Mouse (Mus musculus) frontal cortex, postnatal 25 days (tissue): ENCODE measurements around the gene Slc35c2.

ENCODE experiments used
- DNase-seq, 2 experiments: peaks; one replicate each; pipeline ENCODE4 v3.0.0; 2022; ENCODE audit warnings: low spot score in 2 of 2

Slc35c2 gene

DNA sequence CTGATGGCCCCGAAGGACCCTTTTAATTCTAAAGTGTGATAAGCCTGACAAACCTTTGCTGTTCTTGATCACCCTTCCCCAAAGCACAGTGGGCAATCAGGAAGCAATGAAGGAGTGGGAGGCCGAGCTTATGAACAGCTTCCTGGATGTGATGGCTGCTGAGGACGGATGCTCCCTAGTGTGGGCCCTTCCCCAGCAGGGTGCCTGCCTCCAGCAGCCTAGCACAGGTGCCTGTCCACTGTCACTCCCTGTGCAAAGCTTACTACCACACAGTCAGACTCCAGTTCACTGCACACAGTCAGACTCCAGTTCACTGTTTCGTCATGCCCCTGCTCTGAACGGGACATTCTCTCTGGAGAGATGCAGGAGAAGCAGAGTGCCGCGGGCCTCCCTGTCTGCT, 24.7 kb upstream of the Slc35c2 start:
- no peak for DNase-seq

DNA sequence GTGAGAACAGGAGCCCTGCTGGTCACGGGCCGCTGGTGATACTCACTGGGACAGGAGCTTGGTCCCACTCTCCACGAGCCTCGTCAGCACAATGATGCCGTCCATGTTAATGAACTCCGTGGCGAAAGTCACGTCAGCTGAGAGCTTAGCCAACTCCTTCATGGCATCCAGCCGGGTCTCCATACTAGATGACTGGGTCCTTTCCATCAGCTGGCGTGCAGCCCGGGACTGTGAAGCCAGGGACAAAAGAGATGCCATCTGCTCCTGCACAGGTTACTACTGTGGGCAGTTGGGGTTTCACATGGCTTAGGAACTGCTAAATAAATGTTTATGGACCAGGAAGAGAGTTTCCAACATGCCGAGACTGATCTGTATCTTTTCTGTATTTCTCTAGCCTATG, 23.9 kb upstream of the Slc35c2 start:
- no peak for DNase-seq

DNA sequence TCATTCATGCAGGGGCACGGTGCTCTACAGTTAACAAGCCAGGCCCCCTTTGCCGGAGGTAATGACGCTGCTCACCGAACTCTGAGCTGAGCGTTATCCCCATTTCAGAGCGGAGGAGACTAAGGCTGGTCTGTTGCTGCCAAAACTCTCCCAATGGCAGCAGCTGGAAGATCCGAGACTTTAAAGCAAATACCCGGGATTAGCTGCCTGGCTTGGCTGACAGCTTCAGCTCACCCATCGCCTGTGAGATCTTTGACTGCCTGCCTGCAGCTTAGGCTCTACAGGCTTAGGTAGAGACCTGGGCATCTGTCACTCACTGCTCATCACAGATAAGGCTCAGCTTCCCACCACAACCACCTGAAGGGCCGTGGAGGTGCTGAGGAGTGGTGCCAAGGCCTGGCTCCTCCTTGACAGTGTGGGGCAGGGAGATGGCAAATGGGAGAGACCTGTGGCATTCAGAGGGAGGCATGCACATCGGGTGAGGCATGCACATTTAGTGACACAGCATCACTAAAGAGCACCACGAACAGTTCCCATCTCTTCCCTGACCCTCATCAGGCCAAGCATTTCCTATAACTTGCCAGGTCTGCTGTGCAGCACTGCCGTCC, 23.3 kb upstream of the Slc35c2 start:
- DNase-seq = no peak

DNA sequence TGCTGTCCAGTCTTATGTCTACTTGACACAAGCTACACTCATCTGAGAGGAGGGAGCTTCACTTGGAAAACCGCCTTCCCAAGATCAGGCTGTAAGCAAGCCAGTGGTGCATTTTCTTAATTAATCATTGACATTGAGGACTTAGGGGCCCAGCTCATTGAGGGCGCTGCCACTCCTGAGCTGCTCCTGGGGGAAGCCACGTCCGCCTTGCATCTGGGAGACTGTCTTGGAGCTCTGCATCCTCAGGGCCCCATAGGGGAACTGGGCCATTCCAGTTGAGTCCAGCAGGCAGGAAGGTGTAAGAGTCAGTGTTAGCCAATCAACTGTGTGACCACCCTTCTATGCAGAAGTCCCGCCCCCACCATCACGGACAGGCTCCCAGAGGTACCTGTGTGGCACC, 20.1 kb upstream of the Slc35c2 start:
- no peak for DNase-seq

DNA sequence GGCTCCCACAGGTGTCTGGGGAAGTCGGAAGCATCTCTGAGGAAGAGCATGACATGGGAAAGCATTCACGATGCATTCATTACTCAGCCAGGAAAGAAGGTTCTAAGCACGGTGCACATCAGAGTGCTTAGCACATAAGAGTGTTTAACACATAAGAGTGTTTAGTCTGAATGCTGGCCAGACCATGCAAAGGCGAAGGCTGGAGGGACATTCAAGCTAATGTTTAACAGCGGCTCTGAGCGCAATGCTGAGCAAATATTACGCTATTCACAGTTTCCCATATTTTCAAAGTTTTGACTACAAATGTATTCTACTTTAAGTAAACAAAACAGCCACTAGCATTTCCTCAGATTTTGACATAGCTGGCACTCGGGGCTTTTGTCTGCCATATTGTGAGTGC, 17.8 kb upstream of the Slc35c2 start:
- no peak for DNase-seq

DNA sequence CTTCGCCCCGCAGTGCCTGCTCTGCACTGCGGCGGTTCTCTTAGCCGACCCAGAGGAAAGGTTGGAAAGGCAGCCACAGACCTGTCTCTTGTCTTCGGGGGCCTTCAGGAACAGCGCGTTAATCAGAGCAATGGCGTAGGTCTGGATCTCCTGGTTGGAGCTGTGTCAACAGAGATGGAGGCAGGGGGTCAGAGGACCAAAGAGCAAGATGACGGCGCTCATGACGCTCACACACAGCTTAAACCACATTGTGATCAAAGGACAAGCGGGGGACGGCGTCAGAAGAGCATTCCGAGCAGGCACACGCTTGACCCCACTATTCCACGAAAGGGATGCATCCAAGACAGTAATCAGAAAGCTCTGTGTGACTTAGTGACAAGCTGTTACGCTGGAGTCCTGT, 17.1 kb upstream of the Slc35c2 start:
- DNase-seq = no peak

DNA sequence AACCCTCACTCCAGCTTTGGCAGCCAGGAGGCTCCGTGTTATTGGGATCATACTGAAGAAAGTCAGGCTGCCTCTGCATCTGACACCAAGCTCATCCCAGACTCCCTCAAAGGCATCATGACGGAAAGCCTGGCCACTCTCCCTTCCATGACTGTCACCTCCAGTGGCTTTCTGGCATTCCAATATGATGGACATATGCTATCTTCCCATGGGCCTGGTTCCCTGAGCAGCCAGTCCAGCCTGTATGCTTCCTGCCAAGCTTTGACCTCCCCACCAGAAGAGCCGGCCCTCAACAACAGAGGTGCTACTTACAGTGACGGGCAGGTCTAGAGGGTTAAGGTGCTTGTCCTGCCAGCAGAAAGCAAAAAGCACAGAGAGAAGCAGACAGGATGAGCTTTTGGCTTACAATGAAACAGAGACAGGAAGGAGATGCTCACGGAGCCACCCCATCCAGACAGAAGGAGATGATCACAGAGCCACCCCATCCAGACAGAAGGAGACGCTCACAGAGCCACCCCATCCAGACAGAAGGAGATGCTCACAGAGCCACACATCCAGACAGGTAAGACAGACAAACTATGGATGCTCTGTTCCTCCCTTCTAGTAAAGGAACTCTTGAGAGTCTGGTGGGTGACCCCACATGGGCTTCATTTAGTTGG, 15.8 kb upstream of the Slc35c2 start:
- no peak for DNase-seq

DNA sequence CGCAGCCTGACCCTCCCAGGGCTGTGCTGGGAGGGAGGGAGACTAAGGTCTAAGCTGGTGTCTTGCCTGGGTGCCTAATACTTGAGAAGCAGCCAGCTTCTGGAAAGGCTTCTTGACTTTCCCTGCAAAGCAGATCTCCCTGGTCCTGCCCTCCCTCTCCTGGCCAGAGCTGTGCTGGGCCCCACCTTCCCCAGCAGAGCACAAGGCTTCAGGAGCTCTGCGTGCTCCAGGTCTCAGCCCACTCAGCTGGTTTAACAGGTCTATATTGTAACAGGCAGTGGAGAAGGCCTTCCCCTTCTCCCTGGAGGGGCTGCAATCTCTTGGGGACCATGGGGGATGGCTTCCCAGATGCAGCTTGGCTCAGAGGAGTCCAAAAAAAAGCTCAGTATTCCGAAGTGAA, 13.7 kb upstream of the Slc35c2 start:
- no peak for DNase-seq

DNA sequence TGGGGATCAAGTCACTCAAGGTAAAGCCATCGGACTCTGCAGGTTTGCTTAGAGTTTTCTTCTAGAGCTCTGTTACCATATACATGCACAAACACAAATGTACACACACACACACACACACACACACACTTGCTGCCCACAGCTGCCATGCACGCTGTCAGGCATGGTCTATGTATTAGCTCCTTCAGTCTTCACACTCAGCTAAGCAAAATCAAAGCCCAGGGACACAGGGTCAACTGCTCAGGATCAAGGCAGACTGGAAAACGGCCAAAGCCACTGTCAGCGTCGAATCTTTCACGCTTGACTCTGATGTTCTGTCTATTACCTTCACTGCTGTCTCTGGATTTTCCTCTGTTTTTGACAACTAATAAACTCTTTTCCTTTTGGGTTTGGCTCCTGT, 13.2 kb upstream of the Slc35c2 start:
- no peak for DNase-seq

DNA sequence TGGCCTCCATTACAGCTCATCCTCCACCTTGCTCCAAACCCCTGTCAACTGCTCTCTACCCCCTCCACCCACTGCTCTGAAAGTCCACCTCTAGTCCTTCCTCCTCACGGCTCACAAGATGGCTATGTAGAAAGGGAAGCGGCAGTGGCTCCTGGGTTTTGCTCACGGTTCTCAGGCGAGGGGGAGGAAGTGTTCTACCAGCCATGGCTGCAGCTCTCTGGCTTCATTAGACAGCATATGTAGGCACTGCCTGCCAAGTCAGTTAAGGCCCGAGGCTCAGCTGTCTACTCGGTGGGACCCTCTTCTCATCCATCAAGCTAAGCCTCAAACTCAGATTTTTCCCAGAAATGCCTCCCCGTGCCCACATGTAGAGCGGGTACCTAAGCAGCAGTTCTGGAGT, 12.8 kb upstream of the Slc35c2 start:
- peak in 1 of 2 experiments; percentile 5 for DNase-seq

DNA sequence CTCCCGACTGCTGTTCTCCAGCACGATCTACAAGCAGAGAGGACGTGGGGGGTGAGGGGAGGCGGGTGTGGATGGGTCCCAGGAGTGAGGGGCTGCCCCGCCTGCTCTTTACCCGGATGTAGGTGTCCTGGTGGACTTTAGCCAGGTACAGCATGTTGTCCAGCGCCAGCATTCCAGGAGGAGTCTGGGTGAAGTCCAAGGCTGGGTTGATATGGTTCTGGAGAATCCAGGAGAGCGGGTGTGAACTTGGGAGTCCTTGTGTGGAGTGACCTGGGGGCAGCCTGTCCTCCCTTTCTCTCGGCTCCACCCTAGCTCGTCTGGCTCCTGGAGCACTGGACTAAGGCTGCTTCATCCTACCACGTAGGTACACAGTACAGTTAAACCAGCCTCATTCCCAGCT, 9.8 kb upstream of the Slc35c2 start:
- no peak for DNase-seq

DNA sequence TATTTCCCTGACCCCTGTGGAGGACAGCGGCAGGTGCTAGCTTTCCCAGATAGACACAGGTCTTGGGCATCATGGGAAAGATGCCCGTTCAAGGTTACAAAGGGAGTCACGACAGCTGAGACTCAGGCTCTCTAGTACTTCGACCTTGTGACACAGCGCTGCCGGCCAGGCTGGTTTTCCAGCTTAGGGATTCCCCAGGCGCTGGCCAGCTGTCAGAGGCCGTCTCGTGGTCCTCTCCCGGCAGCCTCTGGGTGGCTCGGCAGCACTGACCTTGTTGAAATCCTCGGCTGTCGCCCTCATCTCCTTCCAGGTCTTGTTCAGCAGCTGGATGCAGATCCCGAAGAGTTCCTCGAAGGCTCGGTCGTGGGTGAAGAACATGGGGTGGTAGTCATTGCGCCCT, 8.9 kb upstream of the Slc35c2 start:
- DNase-seq = no peak

DNA sequence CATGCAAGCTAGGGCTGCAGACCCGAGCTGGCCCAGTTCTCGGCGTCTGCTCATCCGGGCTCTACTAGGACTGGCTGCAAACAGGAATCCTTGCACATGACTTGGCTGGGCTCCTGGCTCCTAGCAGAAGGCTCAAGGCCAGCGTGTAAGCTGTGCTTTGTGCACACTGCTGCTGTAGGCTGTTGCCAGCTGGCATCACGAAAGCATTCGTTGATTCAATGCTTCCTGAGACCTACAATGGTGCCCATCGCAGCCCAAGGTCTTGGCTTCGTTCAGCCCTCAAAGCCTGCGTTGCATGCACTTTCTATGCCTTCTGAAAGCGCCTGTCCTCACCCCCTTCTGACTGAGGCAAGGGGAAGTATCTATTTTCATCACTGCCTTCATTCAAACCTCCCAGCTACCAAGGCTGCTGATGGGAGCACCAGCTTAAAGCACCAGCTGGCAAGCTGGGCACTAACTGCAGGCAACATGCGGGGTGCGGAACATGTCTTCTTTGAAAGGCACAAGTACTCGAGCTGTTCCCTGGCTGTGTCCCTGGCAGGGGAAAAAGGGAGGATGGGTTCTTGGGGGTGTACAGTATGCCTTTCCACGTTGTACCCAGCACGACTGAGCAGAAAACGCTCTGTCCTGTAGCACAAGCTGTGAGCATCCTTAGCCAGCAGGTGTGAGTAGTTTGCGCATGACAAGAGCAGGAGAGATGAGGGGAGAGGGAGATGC, 804 bp upstream of the Slc35c2 start:
- DNase-seq = peak; percentile 72 to 73

DNA sequence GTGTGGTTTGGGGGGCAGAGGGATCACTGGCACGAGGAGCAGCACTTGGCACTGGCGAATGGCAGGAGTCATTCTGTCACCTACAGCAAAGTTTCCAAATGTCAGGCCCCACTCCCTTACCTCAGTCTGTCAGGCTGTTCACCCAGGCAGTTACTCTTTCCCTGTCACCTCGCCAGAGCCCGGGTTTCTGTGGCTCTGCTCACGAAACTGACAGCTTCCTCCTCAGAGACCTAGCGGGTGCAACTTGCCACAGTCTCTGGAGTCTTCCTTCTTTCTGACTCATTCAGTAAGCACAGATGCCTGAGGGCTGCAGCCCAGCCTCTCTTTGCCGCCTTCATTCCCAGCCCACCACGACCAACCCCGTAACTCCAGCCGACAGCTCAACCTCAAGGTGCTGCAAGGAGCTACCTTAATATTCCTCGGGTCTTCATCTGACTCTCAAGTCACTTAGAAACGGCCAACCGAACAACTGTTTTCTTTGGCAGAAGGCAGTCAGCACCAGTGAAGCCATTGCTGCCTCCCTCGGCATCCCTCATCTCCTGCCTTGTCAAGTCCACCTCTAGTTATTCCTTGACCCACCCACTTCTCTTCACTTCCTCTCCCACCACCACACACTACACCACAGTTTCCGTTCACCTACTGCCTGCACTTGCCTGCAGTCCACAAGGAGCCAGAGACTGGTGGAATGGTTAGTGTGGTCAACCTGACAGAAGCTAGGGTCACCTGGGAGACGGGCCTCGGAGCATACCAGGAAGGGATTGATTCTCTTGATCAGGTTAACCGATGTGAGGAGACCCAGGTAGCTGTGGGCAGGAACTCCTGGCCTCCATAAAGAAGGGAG, 1.1 kb downstream of the Slc35c2 start:
- DNase-seq = peak in 1 of 2 experiments; percentile 34

DNA sequence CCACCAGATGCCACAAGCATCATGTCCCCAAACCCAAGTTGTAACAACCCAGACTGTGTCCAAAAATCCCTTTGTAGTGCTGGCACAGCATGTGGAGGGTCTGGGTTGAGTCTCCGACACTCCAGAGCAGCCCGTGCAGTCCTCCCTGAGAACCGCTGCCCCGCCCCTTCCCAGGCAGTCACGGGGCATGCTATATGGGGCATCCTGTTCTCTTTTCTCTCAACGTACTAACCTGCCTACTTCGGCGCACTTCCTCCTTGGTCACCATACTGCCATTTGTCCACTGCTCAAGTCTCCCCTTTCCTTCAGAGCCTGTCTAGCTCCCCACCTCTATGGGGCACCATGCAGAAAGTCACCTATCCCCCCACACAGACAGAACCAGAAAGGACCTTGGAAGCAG, 2.0 kb downstream of the Slc35c2 start:
- DNase-seq = no peak

DNA sequence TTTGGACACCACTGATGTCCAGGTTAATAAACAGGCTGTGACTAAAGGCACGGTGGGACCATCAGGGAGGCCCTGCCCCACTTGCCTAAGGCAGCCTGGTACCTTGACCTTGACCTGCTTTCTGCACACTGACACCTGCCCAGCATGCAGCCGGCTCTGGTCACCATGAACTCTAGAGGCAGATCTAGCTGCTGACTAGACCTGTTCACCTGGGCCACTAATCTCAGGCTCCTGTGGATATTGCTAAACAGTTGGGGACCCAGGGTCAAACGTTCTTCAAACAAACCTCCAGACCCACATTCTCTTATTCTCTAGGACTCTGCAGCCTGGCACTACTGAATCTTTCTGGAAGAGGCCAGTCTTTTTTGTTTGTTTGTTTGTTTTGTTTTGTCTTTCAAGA, 2.6 kb downstream of the Slc35c2 start:
- no peak for DNase-seq

DNA sequence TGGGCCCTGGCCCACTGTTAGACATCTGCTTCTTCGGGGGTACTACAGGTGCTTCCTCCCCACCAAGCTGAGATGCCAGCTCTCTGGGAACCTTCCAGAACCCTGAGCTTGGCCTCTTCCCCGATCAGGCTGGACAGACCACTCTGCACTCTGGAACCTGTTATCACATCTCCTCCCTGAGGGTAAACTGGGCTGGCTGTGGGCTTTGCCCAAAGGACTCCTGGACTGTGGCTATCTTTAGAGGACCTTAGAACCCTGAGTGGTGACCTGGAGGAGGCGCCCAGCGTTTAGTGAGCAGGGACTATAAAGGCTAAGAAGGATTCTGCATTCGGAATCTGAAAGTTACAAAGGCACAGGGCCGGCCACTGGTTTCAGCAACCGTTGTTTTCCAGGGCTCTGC, 3.3 kb downstream of the Slc35c2 start:
- no peak for DNase-seq

DNA sequence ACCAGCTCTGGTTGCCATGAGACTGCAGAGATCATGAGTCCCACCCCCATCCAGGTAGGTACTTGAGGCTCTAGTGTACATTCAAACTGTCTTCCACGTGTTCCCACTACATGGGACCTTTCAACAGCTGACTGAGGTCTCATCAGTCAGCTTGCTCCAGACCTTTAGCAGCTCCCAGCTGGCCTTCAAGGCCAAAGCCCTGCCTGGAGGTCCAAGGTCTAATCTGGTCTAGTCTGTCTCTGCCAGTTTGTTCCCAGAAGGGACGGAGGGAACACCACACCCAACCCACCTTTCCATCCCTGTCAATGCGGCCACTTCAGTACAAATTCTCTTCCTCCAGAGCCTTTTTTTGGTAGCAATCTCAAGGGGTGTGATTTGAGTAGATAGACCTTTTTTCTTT, 4.0 kb downstream of the Slc35c2 start:
- no peak for DNase-seq

DNA sequence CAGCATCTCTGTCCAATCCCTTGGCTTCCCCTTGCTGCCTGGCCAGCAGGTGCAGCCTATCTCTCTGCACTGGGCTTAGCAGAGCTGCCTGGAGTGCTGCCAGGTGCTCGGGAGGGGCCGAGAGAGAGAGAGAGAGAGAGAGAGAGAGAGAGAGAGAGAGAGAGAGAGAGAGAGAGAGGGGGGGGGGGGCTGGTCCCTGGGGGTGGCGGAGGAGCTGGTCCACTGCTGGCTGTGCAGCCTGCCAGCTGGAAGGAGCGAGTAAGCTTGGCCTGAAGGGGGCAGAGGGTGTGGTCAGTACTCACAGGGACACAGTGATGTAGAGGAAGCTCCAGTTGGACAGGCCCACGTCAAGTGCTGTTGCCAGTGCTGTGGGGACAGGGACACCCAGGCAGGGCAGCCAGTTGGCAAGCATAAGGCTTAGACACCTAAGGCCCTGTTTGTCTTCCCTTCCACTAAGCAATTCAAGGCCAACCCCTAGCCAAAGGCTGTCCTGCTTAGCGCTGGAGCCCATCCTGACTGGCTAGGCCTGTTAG, 5.8 kb downstream of the Slc35c2 start:
- no peak for DNase-seq

DNA sequence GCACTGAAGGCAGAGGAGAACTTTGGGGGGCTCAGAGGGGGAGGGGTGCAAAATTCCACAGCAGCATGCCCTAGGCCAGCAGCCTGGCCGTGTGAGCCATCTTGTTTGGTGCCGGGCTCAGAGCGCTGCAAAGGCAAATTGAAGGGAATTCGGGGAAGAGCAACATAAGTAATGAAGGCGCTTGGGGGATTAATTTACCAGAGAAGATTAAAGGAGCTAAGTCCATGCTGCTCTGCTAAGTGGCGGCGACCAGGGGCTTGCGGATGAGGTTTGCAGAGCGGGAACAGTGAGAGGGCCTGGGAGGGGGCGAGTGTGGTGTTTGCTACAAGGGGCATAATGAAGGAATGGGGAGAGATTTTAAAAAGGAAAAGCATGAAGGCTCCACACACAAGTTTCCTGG, 8.3 kb downstream of the Slc35c2 start:
- no peak for DNase-seq

DNA sequence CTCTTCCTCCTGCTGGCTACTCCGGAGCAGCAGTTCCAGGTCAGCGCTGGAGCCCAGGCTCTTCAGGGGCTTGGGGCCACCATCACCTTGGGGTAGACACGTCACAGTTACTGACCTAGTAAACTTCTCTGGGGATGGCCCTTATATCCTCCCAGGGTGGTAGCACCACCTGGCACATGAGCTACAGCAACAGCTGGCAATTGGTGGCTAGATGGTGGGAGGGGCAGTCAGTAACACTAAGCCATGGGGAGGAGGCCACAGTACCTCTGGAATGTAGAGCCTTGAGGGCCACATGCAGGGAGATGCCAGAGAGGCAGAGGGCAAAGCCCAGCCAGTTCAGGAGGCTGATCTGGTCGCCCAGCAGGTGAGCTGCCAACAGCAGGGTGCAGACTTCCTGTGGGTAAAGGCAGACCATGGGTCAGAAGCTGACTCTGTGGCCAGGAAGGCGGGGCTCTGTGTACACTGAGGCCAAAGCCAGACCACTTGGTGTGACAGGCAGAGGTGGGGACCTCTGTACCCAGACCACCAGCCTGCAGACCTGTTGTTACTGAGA, 10.4 kb downstream of the Slc35c2 start:
- no peak for DNase-seq

DNA sequence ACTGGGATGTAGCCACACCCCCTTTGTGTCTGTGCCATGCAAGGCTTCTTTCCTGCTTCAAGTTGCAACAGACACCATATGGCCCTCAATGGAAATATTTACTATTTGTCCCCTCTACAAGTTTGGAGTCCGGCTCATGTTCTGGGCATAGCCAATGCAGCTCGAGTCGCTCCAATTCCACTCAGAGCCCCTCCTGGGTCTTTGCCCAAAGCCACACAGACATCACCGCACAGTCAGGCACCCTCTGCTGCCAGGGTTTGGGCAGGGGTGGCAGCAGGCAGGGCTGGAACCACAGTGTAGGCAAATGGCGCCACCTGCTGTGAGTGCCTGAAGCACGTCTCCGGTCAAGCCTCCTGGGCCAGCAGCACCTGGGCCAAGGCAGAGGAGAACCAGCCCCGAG, 11.8 kb downstream of the Slc35c2 start:
- peak; percentile 72 to 73 for DNase-seq
